Mouse (Mus musculus) MEL-GATA-1-ER (cell line): ENCODE measurements around the gene Rai1.

ENCODE experiments used
- DNase-seq: peaks from one replicate; pipeline ENCODE4 v3.0.0-alpha.2; 2012; ENCODE audit warnings: low read depth; ENCODE audit errors: extremely low read depth

Gene Rai1

DNA sequence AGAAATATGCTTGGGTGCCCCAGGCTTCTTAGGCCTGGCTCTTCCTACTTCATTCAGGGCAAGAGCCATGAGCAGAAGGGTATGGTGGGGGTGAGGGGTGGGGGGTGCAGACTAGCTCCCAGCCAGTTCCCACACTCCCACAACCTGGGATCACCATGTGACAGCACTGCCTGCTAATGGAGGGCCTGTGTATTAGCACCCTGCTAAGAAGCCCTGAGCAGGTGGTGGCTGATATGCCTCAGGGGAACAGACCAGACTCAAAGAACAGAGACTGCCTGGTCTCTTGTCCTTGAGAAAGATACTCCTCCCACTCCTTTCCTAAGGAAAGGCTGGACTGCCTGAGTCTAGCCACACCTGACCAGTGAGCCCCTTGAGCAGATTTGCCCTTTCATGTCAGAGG is 22.2 kb downstream of the Rai1 start:
- no peak for DNase-seq

DNA sequence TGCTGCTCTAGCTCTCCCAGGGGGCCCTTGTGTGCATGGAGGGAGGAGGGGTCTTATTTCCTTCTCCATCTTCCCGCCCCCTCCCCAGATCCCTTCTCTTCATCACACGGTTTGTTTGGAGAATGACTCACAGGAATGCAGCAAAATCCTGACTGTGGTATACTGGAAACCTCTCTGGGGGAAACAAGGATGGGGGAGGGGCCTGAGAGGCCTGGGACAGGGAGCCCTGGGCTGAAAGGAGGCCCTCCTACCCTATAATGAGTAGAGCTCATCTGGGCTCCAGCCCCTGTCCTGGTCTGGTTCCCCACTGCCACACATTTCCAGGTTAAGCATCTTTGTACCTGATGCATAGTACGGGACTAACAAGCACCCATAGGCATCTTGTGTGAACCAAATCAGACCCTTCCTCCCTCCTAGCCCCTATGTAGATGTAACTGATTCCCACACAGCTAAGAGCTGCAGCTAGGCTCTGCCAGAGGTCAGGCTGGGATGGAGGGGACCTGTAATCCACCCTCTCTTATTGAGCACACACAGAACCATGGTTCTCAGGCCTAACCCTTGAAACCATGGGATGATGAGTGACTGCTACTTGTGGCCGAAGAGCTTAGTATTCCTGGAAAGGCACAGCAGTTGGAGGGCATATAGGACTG is 23.2 kb downstream of the Rai1 start:
- no peak for DNase-seq

DNA sequence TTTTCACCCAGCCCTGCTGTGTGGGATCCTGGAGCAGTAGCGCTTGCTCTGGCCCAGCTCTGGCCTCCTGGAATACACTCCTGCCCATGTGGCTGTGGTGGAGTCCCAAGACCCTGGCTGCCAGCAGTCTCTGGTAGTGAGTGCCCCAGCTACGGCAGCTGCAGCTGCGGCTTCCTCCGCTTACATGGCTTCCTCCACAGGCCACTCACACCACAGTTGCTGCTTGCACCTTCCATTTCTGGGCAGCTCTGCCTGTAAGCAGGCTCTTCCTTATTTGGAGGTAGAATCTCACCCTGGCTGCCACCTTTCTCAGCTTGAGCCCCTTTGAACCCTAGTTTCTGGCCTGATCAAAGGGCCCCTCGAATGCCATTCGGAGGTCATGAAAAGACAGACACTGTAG is 25.7 kb downstream of the Rai1 start:
- no peak for DNase-seq

DNA sequence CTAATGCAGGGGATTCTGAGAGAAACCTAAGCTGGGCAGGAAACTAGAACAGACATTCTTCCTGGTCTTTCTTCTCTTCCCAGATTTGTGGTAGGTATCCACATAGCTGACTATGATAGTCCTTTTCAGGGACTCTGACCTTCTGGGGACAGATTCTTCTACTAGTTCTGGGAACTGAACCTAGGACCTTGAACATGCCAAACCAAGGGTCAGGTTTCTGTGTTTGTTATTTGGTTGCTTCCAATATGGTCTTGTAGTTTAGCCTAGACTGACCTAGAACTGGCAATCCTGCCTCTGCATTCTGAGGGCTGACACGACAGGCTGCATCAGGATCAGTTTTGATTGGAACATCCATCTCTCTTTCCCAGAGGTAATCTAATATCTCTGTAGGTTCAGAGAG is 27.2 kb downstream of the Rai1 start:
- no peak for DNase-seq

DNA sequence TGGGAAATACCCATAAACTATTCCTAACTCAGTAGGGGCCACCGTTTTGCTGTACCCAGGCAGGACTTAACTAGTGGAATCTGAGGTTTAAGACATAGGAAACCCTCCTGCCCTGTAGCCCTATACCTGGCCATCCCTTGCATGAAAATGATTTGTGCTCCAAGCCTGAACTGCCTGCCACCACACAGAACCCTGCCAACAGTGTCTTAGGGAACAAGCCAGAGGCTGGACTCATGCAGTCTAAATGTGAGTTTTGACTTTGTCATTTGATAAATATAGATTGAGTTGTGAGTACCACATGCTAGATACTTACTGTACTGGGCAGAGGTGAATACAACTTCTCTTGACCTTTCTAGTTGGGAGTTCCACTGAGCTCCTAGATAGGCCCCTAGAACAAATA is 31.7 kb downstream of the Rai1 start:
- DNase-seq = no peak

DNA sequence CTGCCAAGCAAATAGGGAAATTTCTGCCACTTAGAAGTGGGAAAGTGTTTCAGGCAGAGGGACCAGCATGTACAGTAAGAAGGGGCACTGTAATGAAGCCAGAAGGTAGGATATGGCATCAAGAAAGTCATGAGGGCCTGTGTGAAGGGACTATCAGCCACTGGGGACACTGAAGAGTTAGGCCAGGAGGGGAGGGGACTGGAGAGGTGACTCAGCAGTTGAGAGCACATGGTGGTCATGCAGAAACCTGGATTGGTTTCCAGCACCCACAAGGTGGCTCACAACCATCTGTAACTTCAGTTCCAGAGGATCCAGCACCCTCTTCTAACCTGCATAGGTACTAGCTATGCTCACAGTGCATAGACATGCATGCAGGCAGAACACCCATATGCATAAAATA is 32.4 kb downstream of the Rai1 start:
- no peak for DNase-seq

DNA sequence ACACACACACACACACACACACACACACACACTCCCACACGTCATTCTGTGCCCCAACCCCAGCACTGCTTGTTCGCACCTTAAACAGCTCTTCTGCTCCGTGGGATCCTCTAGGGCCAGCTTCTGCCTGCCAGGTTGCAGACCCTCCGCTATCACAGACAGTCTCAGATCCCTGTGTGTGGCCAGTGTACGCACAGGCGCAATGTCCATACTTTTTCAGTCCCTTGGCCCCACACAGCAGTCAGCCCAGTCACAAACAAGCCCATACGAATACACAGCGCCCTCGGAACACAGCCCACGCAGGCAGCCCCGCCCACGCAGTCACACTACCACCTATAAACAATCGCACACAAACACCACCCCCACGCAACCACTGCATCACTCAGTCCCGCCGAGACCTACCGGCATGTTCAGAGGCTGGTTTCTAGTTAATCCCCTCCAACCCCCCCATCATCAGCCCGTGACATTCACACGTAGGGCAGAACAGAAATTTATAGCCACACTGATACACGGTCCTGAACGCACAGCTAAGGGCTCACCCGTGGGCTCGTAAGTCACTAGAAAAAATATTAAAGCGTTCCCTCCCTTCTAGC is 34.4 kb downstream of the Rai1 start:
- no peak for DNase-seq

DNA sequence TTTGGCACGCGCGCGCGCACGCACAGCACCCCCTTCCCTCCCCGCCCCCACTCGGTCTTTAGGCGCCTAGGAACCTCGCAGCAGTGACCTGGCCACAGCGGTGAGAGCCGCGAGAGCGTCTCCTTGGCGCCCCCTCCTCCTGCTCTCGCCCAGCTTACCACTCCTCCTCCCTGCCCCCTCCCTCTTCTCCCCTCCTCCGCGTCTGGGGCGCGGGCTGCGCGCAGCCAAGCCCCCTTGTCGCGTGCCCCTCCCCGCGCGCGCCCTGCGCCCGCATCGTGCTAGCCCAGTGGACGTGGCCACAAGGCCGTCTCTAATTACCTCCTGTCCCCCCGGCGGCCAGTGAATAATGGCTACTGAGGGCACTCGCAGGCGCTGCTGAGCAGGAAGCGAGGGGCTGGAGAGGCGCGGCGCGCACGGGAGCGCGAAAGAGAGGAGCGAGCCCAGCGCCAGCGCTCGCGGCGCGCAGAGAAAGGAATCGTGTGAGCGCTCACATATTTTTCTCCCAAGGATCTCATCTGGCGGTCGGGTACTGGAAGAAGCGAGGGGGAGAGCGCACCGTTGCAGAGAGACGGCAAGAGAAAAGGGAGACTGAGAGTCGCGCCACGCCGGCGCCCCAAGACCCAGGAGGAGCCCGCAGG is 35.0 kb downstream of the Rai1 start:
- no peak for DNase-seq

DNA sequence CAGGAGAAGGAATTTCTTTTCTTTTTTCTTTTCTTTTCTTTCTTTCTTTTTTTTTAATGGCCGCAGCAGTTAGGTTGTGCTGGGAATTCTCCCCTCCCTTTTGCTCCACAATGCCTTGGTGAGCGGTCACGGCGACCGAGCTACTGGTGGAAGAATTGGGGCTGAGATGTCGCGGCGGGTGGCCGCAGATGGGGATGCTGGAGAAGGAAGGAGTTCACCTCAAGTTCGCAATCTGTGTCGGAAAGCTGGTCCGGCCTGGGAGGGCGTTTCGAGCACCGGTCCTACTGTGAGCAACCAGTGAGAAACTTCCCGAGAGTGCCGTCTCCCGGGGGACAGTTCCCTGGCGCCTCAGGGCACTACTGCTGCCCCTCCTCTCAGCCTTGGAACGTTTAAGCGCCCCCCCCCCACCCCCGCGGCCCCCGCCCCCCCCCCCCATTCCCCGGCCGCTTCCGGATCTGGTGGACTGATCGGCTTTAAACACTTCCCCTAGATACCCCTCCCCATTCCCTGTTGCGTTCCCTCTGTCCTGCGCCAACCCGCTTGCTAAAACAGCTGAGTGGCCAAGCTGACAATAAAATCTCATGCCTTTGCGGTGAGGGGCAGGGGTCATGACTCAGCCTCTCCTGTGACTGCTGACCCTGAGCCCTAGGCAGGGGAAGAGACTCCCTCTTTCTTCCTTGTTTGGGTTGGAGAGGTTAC is 35.9 kb downstream of the Rai1 start:
- no peak for DNase-seq

DNA sequence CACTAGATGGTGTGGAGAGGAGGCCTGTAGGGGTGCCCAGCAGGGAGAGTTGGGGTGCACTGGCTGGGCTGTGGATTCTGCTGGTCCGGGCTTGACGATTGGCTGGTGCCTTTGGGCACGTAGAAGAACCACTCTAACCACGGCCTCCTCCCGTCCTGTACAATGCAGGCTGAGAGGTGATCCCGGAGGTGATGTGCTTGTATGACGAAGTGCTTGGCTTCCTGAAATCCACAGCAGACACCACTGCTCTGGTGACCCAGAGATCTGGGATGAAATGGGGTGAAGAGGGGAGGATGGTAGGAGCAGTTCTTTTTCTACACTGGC is 36.4 kb downstream of the Rai1 start:
- no peak for DNase-seq

DNA sequence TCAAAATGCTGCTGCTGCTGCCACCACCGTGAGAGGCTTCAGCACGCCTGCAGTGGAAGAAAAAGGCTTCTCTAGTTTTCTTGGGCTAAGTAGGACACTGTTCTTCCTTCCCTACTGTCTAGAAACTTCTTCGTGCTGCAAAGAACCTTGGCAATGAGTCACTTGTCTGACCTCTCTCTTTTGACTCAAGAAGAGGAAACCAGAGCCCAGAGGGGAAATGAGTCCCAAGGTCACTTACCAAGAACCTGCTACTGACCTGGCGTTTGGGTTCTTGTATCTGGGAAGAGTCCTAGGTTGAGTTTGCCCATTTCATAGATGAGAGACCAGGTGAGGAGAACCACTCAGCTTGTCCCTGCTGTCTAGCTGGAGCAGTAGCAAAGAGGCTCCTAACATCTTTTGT is 38.3 kb downstream of the Rai1 start:
- no peak for DNase-seq

DNA sequence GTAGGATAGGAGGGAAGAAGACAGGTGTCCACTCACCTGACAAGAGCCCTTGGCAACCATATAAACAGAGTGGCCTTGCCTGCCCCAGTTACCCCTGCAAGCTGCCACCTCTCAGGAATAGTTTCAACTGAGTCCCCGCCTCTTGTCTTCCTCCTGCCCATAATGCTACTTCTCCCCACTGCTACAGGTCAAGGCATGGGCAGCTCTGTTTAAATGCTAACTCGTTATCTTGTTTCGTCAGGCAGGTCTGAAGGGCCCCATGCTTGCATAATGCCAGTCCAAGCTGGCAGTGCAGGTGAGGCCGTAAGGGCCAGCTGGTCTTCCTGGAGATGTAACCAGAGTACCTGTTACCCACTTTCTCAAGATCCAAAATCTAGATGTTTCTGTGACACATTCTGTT is 41.4 kb downstream of the Rai1 start:
- DNase-seq = no peak

DNA sequence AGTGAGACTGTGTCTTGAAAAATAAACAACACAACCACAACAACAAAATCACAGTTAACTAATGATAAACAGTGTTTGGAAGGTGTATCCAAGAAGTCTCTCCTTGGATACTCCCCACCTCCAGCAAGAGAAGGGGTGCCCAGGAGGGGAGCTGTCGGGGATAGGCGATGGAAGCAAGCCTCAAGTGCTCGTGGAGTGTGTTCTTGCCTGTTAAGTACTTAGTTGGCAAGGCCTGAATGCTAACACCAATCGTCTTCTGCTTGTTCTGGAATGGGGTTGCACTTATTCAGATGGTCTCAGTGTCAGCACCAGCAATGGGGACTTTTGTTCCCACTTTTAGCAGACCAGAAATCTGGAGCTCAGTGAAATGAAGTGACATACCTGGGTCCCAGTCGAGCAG is 43.8 kb downstream of the Rai1 start:
- DNase-seq = no peak

DNA sequence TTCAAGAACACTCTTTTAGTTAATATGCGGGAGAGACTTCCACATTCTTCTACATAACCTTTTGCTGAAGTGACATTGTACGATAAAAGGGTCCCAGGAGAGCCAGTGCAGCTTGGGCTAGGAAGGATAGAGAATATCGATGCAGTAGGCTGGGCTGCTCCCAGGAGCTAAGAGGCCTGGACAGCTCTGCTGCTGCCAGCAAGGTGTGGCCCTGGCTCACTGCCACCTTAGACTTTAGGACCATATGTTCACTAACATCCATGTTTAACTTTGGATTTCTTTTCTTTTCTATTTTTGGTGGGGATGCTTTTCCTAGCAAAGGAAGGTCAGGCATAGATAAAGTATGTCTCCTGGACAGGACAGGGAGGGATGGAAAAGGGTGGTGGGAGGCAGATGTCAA is 44.3 kb downstream of the Rai1 start:
- DNase-seq = no peak

DNA sequence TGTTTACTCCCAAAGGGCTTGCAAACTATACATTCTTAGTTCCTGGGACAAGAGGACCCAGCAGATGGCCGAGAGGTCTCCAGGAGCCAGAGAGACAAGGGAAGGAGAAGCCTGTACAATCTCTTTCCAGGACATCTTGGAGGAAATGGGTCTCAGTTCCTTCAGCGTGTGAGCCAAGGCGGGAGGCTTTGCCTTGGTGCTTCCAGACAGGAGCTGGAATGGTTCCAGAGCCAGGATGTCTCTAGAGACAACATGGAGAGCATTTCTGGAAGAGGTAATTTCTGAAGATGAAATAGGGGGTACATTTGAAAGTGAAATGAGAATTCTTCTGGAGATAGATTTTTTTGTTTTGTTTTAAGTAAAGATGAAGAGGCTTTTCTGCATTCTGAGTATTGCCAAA is 45.9 kb downstream of the Rai1 start:
- DNase-seq = no peak

DNA sequence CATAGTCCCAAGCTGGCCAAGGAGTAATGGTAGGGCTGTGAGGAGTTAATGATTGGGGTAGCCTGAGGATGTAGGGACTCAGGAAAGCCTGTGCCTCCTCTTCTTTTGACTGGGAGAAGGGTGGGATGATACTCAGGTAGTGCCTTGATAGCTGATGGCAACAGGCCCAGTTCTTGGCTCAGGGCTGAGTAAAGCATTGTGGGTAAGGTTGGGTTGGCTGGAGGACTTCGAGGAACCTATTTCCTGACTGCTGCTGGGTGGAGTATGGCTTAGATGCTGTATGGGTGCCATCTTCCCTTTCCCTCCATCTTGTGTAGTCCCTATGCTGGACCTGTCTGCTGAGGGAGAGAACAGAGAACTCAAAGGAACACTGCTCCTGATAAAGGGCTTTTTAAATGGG is 47.5 kb downstream of the Rai1 start:
- no peak for DNase-seq

DNA sequence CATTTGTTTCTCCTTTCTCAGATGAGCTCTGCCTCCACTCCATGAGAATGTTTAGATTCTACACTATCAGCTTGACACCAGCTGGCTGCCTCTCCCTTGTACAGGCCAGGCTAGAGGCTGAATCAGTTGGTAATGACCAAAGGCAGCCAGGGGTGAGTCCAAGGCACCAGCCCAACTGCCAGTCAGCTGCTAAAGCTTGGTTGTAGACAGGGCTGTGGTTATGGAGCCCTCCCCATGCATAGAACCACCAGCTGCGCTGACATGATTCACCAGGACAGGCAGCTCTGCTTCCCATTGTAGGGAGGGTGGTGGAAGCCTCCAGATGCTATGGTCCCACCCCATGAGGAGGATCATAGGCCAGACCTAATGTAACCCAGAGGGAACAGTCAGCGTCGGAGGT is 49.1 kb downstream of the Rai1 start:
- DNase-seq = no peak

DNA sequence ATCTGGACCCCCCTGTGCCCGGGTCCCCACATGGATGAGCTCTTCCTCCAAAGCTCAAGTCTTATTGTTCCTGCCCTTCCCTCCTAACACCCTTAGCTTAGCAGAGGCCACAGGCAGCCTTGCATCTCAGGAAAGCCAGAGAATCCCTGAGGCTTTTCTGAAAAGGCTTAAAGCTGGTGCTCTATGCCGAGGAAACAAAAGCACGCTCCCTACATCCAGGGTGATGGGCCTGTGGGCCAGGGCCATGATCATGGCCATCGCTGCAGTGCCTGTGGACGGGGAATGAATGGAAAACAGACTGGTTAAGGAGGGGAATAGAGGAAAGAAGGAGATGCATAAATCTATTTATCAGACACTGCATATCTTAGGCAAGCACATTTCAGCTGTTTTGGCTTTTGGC is 50.9 kb downstream of the Rai1 start:
- DNase-seq = no peak

DNA sequence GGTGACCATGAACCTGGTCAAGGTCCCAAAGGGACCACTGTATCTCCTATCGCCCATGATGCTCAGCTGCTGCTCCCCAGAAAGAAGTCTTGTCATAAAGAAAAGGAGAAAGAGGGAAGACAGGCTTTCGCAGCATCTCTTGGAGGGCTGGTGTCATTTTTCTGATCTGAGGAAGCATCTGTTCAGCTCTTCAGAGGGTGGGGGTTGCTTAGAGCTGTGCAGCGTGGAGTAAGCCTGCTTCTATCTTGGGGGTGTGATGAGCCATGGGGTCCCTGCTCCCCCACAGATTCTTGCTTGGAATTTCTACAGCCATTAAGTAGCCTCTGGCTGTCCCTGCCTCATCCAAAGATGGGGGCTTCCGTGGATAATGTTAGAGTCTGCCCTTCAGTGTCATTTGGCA is 53.5 kb downstream of the Rai1 start:
- DNase-seq = no peak

DNA sequence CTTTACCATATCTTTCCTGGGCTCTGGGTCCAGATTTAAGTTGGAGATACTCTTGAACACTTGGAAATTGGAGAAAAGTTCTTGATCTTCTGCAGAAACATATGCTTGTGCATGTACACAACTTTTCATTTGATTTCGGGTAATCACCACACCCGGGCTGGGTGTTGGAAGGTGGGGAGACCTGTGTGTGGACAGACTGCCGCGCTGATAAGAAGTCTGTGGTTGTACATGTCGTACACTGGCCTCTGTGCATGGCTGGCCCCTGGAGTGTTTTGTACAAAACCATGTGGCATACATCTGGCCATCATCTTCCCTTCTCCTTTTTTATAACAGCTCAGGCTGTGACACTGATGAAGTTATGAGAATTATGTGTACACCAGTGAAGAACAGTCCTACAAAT is 55.1 kb downstream of the Rai1 start:
- DNase-seq = no peak

DNA sequence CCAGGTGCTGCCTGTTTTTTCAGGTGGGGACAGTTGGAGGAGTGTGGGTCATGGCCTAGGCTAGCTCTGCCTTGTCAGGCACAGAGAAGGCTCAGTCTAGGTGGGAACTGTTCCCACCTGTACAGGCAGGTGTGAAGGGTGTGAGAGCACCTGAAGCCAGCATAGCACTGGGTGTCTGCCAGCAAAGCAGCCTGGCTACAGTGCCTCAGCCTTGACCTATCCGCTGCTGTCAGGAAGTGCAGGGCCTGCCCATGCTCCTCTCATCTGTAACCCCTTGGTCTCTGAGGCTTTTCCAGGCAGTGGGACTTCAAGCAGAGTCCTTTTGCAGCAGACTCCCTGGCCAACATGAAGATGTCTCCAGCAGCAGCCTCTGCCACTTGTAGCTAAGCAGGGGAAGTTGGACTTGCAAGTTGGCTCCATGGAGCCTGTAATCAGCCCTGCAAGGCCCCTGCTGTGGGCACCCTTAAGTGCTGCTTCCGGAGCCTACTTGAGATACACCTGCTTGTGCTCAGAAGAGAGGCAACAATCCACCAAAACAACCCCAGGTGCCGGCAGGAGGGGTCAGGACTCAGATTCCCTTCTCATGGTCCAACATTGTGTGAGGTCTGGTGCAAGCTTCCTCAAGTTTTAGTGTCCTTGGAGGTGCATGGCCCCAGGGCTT is 55.8 kb downstream of the Rai1 start:
- no peak for DNase-seq

DNA sequence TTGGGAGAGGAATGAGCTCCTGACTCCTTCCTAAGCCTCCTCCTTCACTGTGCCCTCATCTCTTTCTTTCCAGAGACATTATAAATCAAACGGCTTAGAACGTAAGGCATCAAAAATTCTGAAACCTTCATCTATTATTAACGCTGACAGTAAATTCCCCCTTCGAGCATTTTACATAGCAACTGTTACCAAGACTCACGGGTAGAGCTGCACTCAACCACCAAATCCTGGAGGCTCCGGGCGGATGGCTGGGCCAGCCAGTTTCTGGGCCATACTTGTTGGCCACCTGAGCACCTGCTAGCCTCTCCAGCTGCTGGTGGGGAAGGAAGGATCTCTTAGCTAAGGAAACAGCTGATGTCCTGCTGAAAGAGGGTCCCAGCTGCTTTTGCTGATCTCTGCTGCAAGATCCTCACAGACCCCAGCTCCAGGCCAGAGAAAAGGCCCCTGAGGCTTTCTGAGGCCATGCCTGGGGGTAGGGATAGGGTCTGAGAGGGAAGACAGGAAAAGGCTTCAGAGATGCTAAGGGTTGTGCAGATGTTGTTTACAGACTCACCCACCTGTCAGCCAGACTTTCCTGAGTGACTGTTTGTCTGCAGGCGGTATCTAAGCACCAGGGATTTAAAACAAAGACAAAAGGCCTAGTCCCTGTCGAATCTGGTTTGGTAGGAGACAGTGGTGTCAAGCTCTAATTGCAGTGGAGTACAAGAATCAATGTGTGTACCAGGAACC is 56.5 kb downstream of the Rai1 start:
- DNase-seq = no peak
